Mouse (Mus musculus) activated CD4-positive, CD25-positive, alpha-beta regulatory T cell, adult 4 months (primary cell): ENCODE results near the gene Bms1. TPM values are rescaled to one million over a fixed set of nuclear protein-coding genes. Genes with fewer than 3 reads are reported as not detected.

Experiments
- ATAC-seq: one replicate; pipeline ENCODE4 v1.8.0; 2017
- polyA plus RNA-seq, 2 experiments: library from polyadenylated mRNA; unstranded; fragments of 100-300 nt; shearing (Covaris generic); gene quantifications; one replicate each; pipeline ENCODE4 v1.2.1; 2017

The Bms1 gene
- 10 to 100 TPM; 22.5 to 23.8 TPM for polyA plus RNA-seq

DNA sequence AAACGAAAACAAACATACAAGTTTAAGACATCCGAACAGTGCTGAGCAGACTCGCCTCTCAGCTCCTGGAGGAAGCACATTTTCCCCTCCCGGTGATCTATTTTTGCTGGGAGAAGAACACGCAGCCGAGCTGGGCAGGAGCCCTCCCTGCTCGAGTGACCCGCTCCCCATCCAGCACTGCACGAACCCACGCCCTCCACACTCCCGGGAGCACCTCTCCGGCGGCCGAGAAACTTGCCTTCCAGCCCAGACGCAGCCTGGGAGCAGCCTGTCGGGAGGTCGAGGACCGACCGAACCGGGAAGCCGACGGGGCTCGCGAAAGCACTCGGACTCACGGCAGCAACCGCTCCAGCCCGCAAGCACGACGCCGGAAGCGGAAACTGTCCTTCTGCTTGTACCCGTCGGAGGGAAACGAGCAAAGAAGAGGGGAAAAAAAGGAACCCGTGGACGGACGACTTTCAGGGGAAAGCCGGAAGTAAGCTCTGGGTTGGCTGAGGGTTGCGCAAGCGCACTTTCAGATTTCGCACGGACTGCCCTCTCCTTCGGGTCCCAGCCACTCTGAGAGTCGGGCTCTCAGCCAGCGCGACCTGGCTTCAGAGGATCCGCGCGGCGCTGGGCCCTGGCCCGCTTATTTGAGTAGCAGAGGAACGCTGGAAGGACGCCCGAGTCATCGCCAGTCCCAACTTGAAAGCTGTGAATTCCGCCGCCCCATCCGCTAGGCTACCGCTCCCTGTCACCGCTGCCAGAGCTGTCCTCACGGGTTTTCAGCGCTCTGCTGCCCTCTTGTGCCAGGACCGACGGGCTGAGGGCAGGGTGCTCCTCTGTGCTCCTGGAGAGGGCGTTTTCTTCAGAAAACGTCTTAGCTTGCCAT, at the start of gene Bms1:
Gene Bms1, minus strand, starts transcription at position 425 of the 871 bp plus-strand sequence.
- ATAC-seq, result peak; percentile 92

GRCm38 (mm10) chr6:118462069-118462705, 42.9 kb upstream of the Bms1 start:
- ATAC-seq, result no peak

GRCm38 (mm10) chr6:118457726-118458125, 38.5 kb upstream of the Bms1 start:
- no peak for ATAC-seq

DNA sequence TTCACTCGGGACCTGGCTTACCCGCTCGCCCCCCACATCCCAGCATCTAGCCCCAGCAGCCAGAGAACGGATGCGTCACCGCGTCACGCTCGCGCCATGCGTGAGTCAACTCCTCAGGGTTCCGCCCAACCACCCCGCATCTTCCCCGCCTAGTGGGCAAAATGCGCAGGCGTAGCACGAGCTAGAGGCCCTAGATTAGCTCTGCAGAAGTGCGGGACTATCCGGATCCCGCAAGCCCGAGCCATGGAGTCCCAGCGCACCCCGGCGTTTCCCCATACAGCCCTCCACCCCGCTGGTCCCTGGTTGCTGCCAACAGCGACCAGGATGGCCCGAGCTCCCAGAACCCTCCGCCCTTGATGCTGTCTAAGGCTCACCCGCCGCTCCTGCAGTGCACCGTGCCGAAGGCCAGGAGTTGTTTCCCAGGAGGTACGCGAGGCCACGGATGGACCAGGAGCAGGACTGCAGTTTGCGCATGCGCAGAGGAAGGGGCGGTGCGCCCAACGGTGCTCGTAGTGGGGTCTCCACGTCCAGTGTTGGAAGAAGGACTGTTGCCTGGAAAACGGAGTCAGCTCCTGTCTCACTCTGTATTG, 35.9 kb upstream of the Bms1 start, which contains the start of gene Zfp248:
Gene Zfp248, minus strand, starts transcription at position 487 of the 590 bp plus-strand sequence.
- ATAC-seq, result peak; percentile 97

DNA sequence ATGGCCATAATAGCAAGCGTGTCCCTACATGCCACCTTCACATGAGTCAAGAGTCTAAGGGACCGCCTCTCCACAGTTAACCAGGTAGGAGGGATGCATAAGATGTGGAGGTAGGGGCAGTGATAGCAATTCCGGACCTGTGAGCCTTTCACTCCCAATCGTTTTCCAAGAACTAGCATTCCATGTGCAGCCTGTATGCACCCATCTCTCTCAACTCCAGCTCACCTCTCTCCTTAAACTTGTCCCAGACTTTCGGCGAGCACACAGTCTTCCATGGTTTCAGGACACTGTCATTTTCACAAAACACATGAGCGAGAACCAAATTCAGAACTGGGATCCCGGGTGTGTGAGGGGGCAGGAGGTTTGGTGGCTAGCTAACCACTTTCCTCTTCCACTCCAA, 35.2 kb upstream of the Bms1 start:
- ATAC-seq, result no peak

GRCm38 (mm10) chr6:118431502-118431901, 12.2 kb upstream of the Bms1 start:
- ATAC-seq, result no peak

GRCm38 (mm10) chr6:118426666-118427065, 7.4 kb upstream of the Bms1 start:
- no peak for ATAC-seq

DNA sequence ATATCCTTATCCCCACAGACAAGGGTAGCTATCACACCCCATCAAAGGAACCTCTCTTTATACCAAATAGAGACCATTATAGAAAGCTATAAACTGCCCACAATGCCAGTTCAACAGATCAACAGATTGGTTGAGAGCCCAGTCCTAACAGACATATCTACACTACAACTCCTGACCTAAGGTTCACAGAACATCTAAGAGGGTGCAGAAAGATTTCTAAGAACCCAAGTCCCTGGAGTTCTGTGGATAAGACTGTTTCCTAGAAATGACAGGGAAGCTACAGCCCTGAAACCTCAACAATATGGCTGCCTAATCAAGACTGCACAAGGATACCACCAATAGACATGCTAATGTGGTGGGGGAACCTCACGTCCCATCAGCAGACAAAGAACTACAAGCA, 8.8 kb downstream of the Bms1 start:
- no peak for ATAC-seq

- ATAC-seq, result no peak
Observed at GRCm38 (mm10) chr6:118408510-118408909, 10.8 kb downstream of the Bms1 start.

DNA sequence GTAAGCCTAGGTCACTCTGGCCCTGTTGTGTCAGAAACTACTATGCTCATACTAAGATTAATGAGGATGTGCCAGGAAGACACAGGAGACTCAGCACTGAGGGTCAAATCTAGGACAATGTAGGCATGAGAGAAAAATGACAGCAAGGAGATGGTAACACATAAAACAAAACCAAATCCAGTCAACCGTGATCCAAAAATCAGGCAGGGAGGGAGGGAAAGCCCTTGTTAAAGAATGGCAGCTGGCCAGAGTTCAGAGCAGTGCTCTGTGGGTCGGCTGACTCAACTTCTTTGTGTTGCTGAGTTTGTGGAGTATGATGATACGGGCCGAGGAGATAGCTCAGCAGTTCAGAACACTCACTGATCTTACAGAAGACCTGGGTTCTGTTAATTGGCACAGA, 12.9 kb downstream of the Bms1 start:
- ATAC-seq, result no peak

DNA sequence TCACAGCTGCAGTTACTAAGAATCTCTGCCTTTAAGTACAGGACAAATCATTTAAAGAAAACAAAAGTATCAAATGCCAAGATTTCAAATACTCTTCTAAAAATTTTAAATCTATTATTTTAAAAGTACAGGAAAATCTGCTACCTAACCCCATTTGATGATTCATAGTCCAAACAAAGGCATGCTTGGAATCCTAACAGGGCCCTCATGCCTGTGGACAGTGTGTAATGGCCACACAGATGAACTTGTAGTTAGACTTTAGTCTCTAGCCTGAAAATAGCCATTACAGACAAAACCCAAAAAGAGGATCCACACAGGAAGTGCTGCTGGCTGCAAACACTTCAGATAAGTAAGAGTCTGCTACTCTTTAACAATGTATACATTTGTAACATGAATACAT, 28.5 kb downstream of the Bms1 start:
- ATAC-seq, result no peak

DNA sequence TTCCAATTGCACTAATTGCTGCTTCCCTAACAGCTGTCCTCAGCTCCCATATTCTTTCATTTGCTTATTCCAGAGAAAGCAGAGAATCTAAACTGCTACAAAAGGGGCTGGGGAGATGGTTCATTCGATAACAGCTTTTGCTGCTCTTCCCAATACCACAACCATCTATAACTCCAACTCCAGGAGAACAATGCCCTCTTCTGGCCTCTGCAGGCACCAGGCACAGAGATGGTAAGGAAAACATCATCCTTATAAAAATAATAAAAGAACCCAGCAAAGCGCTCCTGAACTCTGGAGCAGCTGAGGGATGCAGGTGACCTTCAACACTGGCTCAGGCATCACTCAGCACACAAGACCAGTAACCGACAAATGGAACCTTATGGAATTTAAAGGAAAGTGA, 33.3 kb downstream of the Bms1 start:
- no peak for ATAC-seq

DNA sequence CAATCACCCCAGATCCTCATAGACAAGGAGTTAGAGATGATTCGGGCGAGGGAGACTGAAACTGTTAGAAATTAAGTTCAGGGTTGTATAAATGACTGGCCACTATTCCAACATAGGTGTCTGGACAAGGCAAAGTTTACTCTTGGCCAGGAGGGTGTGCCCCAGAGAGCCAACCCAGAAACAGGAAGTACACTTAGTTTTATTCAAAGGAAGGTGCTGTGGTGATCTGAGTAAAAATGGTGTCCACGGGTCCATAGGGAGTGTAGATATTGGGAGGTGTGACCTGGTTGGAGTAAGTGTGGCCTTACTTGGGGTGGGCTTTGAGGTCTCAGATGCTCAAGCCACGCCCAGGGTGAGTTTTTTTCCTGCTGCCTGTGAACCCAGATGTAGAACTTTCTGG, 38.0 kb downstream of the Bms1 start:
- ATAC-seq, result no peak

DNA sequence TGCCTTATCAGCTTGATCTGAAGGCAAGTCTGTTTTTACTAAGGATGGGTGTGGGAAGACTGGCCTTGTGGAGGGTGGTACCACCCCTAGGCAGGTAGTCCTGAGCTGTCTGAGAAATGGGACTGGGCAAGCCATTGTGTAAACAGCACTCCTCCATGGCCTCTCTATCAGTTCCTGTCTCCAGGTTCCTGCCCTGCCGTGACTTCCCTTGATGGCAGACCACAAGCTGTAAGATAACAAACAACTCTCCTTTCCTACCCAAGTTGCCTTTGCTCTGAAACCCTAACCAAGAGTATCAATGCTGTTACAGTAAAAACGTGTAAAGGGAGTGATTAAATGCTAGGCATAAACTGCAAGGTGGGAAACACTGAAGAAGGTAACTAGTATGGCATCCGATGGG, 38.6 kb downstream of the Bms1 start:
- ATAC-seq, result no peak

DNA sequence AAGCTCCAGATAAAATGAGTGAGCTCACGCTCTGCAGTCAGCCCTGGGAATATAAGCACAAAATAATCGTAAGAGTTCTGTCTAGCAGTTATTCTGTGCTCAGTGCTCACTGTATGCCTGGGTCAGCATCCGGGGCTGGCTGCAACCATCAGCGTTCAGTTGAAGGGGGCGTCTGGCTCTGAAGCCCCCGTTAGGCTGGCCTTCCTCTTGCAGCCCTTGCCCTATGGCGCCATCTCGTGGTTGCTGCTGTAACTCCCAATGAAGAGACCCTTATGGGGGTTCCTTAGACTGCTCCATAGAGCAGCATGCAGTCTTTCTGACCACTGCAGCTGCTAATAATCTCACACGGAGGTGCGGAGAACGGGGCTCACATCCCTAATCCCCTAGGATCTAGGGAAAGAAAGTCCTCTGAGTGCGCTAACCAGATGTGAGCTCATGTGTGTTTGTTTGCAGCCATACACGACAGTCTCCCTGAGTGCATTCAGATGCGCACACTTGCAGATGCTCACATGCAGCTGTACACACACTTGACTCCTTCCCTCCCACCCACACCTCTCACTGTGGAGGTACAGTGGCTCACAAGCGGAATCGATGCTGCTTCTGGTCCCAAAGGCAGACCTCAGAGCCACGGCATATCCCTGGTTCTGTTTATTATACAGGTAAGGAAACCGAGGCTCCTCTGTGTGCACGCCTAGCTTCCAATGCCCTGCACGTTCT, 39.7 kb downstream of the Bms1 start:
- no peak for ATAC-seq

DNA sequence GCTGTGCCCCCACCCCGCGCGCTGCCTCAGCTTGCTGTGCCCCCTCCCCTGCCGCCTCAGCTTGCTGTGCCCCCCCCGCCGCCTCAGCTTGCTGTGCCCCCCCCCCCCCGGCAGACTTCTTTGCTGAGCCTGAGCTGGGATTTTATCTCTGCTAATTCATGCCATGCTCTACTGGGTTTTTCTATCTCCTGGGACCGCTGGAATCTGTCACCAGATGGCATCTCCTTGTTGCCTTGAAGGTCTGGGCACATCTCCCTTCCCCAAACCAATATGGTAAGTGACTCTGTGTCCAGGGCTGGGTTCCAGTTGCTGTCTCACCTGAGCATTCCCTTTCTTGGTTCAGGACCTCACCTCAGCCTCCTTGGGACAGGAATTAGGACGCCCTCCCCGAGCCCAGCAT, 41.7 kb downstream of the Bms1 start:
- no peak for ATAC-seq

GRCm38 (mm10) chr6:118376023-118376422, 43.3 kb downstream of the Bms1 start:
- ATAC-seq, result no peak

GRCm38 (mm10) chr6:118375457-118375856, 43.8 kb downstream of the Bms1 start:
- ATAC-seq, result no peak

- ATAC-seq, result no peak
Observed at GRCm38 (mm10) chr6:118375026-118375425, 44.2 kb downstream of the Bms1 start.

GRCm38 (mm10) chr6:118373294-118373693, 46.0 kb downstream of the Bms1 start:
- no peak for ATAC-seq

DNA sequence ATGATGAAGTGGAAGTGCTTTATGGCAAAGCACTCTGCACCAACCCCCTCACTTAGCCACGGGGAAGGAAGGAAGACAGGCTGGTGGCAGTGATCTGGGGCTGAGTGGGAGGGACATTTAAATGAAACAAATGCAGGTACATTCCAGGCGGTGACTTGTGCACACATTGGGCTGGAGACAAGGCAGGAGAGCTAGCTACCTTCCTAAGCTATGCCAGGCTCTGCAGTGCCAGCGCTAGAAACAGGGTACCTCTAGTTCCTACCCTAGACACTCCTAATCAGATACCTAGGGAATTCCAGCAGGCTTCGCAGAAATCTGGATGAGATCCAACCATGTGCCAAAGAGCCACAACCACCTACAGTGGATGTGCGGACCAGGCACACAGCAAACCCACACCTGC, 46.5 kb downstream of the Bms1 start:
- ATAC-seq, result no peak

- ATAC-seq, result no peak
Observed at GRCm38 (mm10) chr6:118367502-118367901, 51.8 kb downstream of the Bms1 start.

DNA sequence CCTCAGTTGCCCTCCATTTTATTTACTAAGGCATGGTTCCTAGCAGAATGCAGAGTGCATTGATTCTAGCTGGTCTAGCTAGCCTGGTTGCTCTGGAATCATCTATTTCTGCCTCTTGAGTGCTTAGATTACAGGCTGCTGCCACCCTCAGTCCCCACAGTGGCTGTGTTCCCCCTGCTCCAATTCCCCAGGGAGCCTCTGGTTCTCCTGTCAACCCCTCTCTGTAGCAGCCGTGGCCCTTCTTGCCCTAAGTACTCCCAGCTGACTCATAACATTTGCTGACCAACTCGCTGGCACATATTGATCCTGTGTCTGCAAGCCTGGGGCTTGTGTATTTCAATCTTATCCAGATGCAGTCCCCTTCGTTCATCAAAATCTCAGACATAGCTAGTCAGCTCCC, 53.1 kb downstream of the Bms1 start:
- no peak for ATAC-seq
